Mouse (Mus musculus) midbrain, embryonic 16.5 days (tissue): ENCODE results near the gene Ppp3ca. TPM values are rescaled to one million over a fixed set of nuclear protein-coding genes. Genes with fewer than 3 reads are reported as not detected.
A peak's percentile ranks its signal among the peaks of the same experiment; 100 is the strongest.

Source experiments
- ATAC-seq: fragments of 200-750 bp; cut with Nextera tagmentation; 2 replicates; pipeline ENCODE4 v1.8.0; 2017; ENCODE audit warnings: moderate TSS enrichment
- H3K27ac ChIP-seq: fragments of 300-500 bp; sonication (generic); 2 replicates; pipeline ENCODE4 v1.5.1; 2014; ENCODE audit warnings: mild to moderate bottlenecking, low read length, mixed read lengths
- H3K27me3 ChIP-seq: fragments of 300-500 bp; sonication (generic); 2 replicates; pipeline ENCODE4 v1.6.1; 2014; ENCODE audit warnings: low read depth, low read length, mixed read lengths; ENCODE audit not compliant: control insufficient read depth, insufficient read depth
- H3K36me3 ChIP-seq: fragments of 300-500 bp; sonication (generic); 2 replicates; pipeline ENCODE4 v1.6.1; 2014; ENCODE audit warnings: mild to moderate bottlenecking, low read length, moderate library complexity, mixed read lengths; ENCODE audit not compliant: control insufficient read depth, insufficient read depth
- H3K4me1 ChIP-seq: fragments of 300-500 bp; sonication (generic); 2 replicates; pipeline ENCODE4 v1.6.1; 2014; ENCODE audit warnings: mild to moderate bottlenecking, low read length, mixed read lengths; ENCODE audit not compliant: control insufficient read depth, insufficient read depth
- H3K4me2 ChIP-seq: fragments of 300-500 bp; sonication (generic); 2 replicates; pipeline ENCODE4 v1.6.1; 2014; ENCODE audit warnings: mild to moderate bottlenecking, low read length, mixed read lengths
- H3K4me3 ChIP-seq: fragments of 300-500 bp; sonication (generic); 2 replicates; pipeline ENCODE4 v1.5.1; 2014; ENCODE audit warnings: low read depth, mild to moderate bottlenecking, low read length, moderate library complexity, mixed read lengths
- H3K9ac ChIP-seq: fragments of 300-500 bp; sonication (generic); 2 replicates; pipeline ENCODE4 v1.6.1; 2014; ENCODE audit warnings: low read depth, low read length, mixed read lengths
- H3K9me3 ChIP-seq: fragments of 300-500 bp; sonication (generic); replicated peaks from 2 replicates; pipeline ENCODE4 v1.6.1; 2014; ENCODE audit warnings: mild to moderate bottlenecking, low read length, mixed read lengths; ENCODE audit not compliant: control insufficient read depth, poor library complexity, severe bottlenecking
- WGBS: fragments of 180-500 bp; shearing (Covaris S2); extraction: QIAGEN DNeasy Blood & Tissue Kit; methylation state at CpG from one replicate; pipeline ENCODE4 v1.1.7; 2014; 5-methylcytosine and 5-hydroxymethylcytosine counted together
- polyA plus RNA-seq: library from polyadenylated mRNA; unstranded; fragments of >200 nt; fragmentation: Nextera tagmentation; extraction: Ambion mirVana; gene quantifications from 2 replicates; pipeline ENCODE4 v1.2.1, GENCODE M21; 2015

Gene Ppp3ca
- polyA plus RNA-seq, 1 experiment from 2014 or later, result 146 TPM

- ATAC-seq, result no peak
- Histone ChIP-seq H3K4me3 (no peak overlapping the region), H3K9me3 (no peaks in the 10 kb centered on the region; the same call in 1 of the 2 replicates), H3K4me1 (no peaks in the 10 kb centered on the region), H3K27me3 (no peaks in the 10 kb centered on the region), H3K4me2 (no peak overlapping the region), H3K36me3 (no peaks in the 10 kb centered on the region), H3K9ac (no peak overlapping the region), H3K27ac (no peak overlapping the region)
- 93% methylated on average over 3 of the region's 3 CpGs for WGBS
These were observed 129.0 kb downstream of the Ppp3ca start for GRCm38 (mm10) chr3:136798896-136799295.

- 83% methylated on average over 4 of the region's 4 CpGs for WGBS
- H3K4me3 ChIP-seq, result no peak overlapping the region
- no peak overlapping the region for H3K9ac ChIP-seq
- peak; percentile 17; the same call in 1 of the 2 replicates for ATAC-seq
- H3K27ac ChIP-seq, result no peak overlapping the region
- no peak overlapping the region for H3K4me2 ChIP-seq
- no peaks in the 10 kb centered on the region; the same call in 1 of the 2 replicates for H3K9me3 ChIP-seq
- no peaks in the 10 kb centered on the region for H3K27me3 ChIP-seq
- no peaks in the 10 kb centered on the region for H3K36me3 ChIP-seq
- no peaks in the 10 kb centered on the region for H3K4me1 ChIP-seq
These were observed 132.7 kb downstream of the Ppp3ca start for GRCm38 (mm10) chr3:136802595-136802994.

- H3K4me2 ChIP-seq, result no peak overlapping the region
- no peak for ATAC-seq
These were observed 136.0 kb downstream of the Ppp3ca start for GRCm38 (mm10) chr3:136805897-136806296.

GRCm38 (mm10) chr3:136810271-136810670, 140.3 kb downstream of the Ppp3ca start:
- Histone ChIP-seq H3K9ac (no peak overlapping the region), H3K4me3 (no peak overlapping the region), H3K27ac (no peak overlapping the region), H3K27me3 (no peaks in the 10 kb centered on the region), H3K36me3 (no peaks in the 10 kb centered on the region), H3K4me2 (no peak overlapping the region), H3K9me3 (no peaks in the 10 kb centered on the region), H3K4me1 (0 out of 2 replicates have a peak, but pooled peaks cover 2% of the 10 kb centered on the region)
- 61% methylated on average over 3 of the region's 3 CpGs for WGBS
- ATAC-seq, result no peak

More at GRCm38 (mm10) chr3:136805897-136806296, 136.0 kb downstream of the Ppp3ca start:
- Histone ChIP-seq H3K9ac (no peak overlapping the region), H3K4me1 (no peaks in the 10 kb centered on the region), H3K27me3 (no peaks in the 10 kb centered on the region), H3K27ac (no peak overlapping the region), H3K36me3 (no peaks in the 10 kb centered on the region), H3K4me3 (no peak overlapping the region), H3K9me3 (no peaks in the 10 kb centered on the region; the same call in 1 of the 2 replicates)
- WGBS, result 95% methylated on average over 4 of the region's 4 CpGs

- 89% methylated on average over 6 of the region's 6 CpGs for WGBS
- 0 out of 2 replicates have a peak, but pooled peaks cover 2% of the 10 kb centered on the region for H3K4me1 ChIP-seq
- H3K9me3 ChIP-seq, result no peaks in the 10 kb centered on the region
- H3K4me3 ChIP-seq, result no peak overlapping the region
- no peak overlapping the region for H3K4me2 ChIP-seq
- H3K27ac ChIP-seq, result no peak overlapping the region
- no peak overlapping the region for H3K9ac ChIP-seq
- H3K27me3 ChIP-seq, result no peaks in the 10 kb centered on the region
- H3K36me3 ChIP-seq, result no peaks in the 10 kb centered on the region
- no peak for ATAC-seq
These were observed 142.2 kb downstream of the Ppp3ca start for GRCm38 (mm10) chr3:136812162-136812561.

GRCm38 (mm10) chr3:136812791-136813190, 142.9 kb downstream of the Ppp3ca start:
- Histone ChIP-seq H3K4me2 (no peak overlapping the region), H3K27ac (no peak overlapping the region), H3K9me3 (no peaks in the 10 kb centered on the region), H3K27me3 (no peaks in the 10 kb centered on the region), H3K9ac (no peak overlapping the region), H3K4me3 (no peak overlapping the region), H3K4me1 (0 out of 2 replicates have a peak, but pooled peaks cover 2% of the 10 kb centered on the region), H3K36me3 (no peaks in the 10 kb centered on the region)
- no peak for ATAC-seq
- 85% methylated on average over 2 of the region's 2 CpGs for WGBS

- no peaks in the 10 kb centered on the region for H3K27me3 ChIP-seq
- H3K9ac ChIP-seq, result no peak overlapping the region
- no peak overlapping the region for H3K4me2 ChIP-seq
- 0 out of 2 replicates have a peak, but pooled peaks cover 2% of the 10 kb centered on the region for H3K4me1 ChIP-seq
- no peak overlapping the region for H3K4me3 ChIP-seq
- H3K36me3 ChIP-seq, result no peaks in the 10 kb centered on the region
- WGBS, result 78% methylated on average over 2 of the region's 2 CpGs
- no peak for ATAC-seq
- no peaks in the 10 kb centered on the region for H3K9me3 ChIP-seq
- H3K27ac ChIP-seq, result no peak overlapping the region
These were observed 144.0 kb downstream of the Ppp3ca start for GRCm38 (mm10) chr3:136813886-136814285.

GRCm38 (mm10) chr3:136814916-136815315, 145.0 kb downstream of the Ppp3ca start:
- no peaks in the 10 kb centered on the region for H3K9me3 ChIP-seq
- ATAC-seq, result no peak
- H3K27ac ChIP-seq, result no peak overlapping the region
- no peaks in the 10 kb centered on the region for H3K27me3 ChIP-seq
- no peak overlapping the region for H3K9ac ChIP-seq
- no peaks in the 10 kb centered on the region for H3K36me3 ChIP-seq
- no peak overlapping the region for H3K4me2 ChIP-seq
- no peak overlapping the region for H3K4me3 ChIP-seq
- 93% methylated on average over 4 of the region's 4 CpGs for WGBS
- 0 out of 2 replicates have a peak, but pooled peaks cover 2% of the 10 kb centered on the region for H3K4me1 ChIP-seq

- no peak for ATAC-seq
- Histone ChIP-seq H3K9ac (no peak overlapping the region), H3K36me3 (no peaks in the 10 kb centered on the region), H3K4me1 (0 out of 2 replicates have a peak, but pooled peaks cover 2% of the 10 kb centered on the region), H3K9me3 (no peaks in the 10 kb centered on the region), H3K4me3 (no peak overlapping the region), H3K4me2 (no peak overlapping the region), H3K27ac (no peak overlapping the region), H3K27me3 (no peaks in the 10 kb centered on the region)
- WGBS, result 38% methylated on average over 3 of the region's 3 CpGs
These were observed 146.4 kb downstream of the Ppp3ca start for GRCm38 (mm10) chr3:136816319-136816718.
